Mouse (Mus musculus) C2C12 (cell line): ENCODE measurements around the gene Ccdc194. TPM values are rescaled to one million over a fixed set of nuclear protein-coding genes. Genes with fewer than 3 reads are reported as not detected.

ENCODE experiments used
- H3K27me3 ChIP-seq: one replicate; pipeline ENCODE4 v1.6.1; 2011; ENCODE audit not compliant: control insufficient read depth, insufficient read depth, insufficient read length
- H3K36me3 ChIP-seq: one replicate; pipeline ENCODE4 v1.6.1; 2011; ENCODE audit not compliant: control insufficient read depth, insufficient read depth
- H3K4me3 ChIP-seq: one replicate; pipeline ENCODE4 v1.5.1; 2011; ENCODE audit warnings: mild to moderate bottlenecking, control low read depth; ENCODE audit not compliant: poor library complexity, insufficient read depth, severe bottlenecking
- H3K79me2 ChIP-seq: one replicate; pipeline ENCODE4 v1.6.1; 2011; ENCODE audit not compliant: control insufficient read depth, insufficient read depth
- H3K79me3 ChIP-seq: one replicate; pipeline ENCODE4 v1.6.1; 2011; ENCODE audit warnings: low read depth, control low read depth
- H3ac ChIP-seq: one replicate; pipeline ENCODE3; 2011; ENCODE audit warnings: low read depth; ENCODE audit not compliant: control insufficient read depth, insufficient read length
- CEBPB ChIP-seq: IDR thresholded peaks from one replicate; pipeline ENCODE4 v1.6.1; 2011; ENCODE audit warnings: low read depth, mild to moderate bottlenecking, control low read depth, moderate library complexity
- CTCF ChIP-seq: IDR thresholded peaks from one replicate; pipeline ENCODE4 v1.5.1; 2011; ENCODE audit not compliant: control insufficient read depth, insufficient read depth, insufficient read length
- FOSL1 ChIP-seq: IDR thresholded peaks from one replicate; pipeline ENCODE4 v1.8.0; 2011; ENCODE audit warnings: mild to moderate bottlenecking, low read length; ENCODE audit not compliant: poor library complexity, insufficient read depth, severe bottlenecking
- MAX ChIP-seq: IDR thresholded peaks from one replicate; pipeline ENCODE4 v1.6.1; 2011; ENCODE audit warnings: mild to moderate bottlenecking, control low read depth
- MYOD1 ChIP-seq: IDR thresholded peaks from one replicate; pipeline ENCODE4 v1.6.1; 2011; ENCODE audit warnings: low read depth; ENCODE audit not compliant: control insufficient read depth, insufficient read length
- MYOG ChIP-seq: IDR thresholded peaks from one replicate; pipeline ENCODE4 v1.6.1; 2011; ENCODE audit not compliant: control insufficient read depth, insufficient read length; ENCODE audit errors: extremely low read depth
- USF1 ChIP-seq: IDR thresholded peaks from one replicate; pipeline ENCODE4 v1.6.1; 2011; ENCODE audit warnings: low read depth, mild to moderate bottlenecking, control low read depth, moderate library complexity
- polyA plus RNA-seq: library from polyadenylated mRNA; unstranded; fragments of >200 nt; fragmentation: generic; extraction: Trizol; gene quantifications from one replicate; pipeline ENCODE4 v1.2.1, GENCODE M21; 2012; ENCODE audit warnings: missing spikeins

Ccdc194 gene
- polyA plus RNA-seq, 1 experiment, result 0.01 TPM

- Histone ChIP-seq H3K79me3 (no peaks in the 10 kb centered on the region), H3K4me3 (no peak overlapping the region), H3K27me3 (no peaks in the 10 kb centered on the region), H3K79me2 (peaks cover 7% of the 10 kb centered on the region), H3ac (no peak overlapping the region), H3K36me3 (peaks cover 26% of the 10 kb centered on the region)
- no peak for TF ChIP-seq MYOG
- no peak for TF ChIP-seq MAX
- no peak for TF ChIP-seq USF1
- TF ChIP-seq CTCF, result no peak
- no peak for TF ChIP-seq CEBPB
- TF ChIP-seq FOSL1, result no peak
- no peak for TF ChIP-seq MYOD1
Observed at GRCm38 (mm10) chr8:71478943-71479342, 46.6 kb downstream of the Ccdc194 start.

GRCm38 (mm10) chr8:71477196-71477845 lies 48.2 kb downstream of the Ccdc194 start:
- Histone ChIP-seq H3K4me3 (no peak overlapping the region), H3K36me3 (peaks cover 25% of the 10 kb centered on the region), H3ac (peak overlapping the region; percentile 8), H3K27me3 (no peaks in the 10 kb centered on the region), H3K79me2 (peaks cover under 1% of the 10 kb centered on the region), H3K79me3 (no peaks in the 10 kb centered on the region)
- TF ChIP-seq MAX (peak; percentile 58), FOSL1 (no peak), CTCF (peak; percentile 9)

GRCm38 (mm10) chr8:71476099-71476940 lies 49.2 kb downstream of the Ccdc194 start:
- Histone ChIP-seq H3ac (peak overlapping the region; percentile 82), H3K36me3 (peaks cover 33% of the 10 kb centered on the region), H3K4me3 (peak overlapping the region; percentile 29), H3K79me3 (peaks cover 2% of the 10 kb centered on the region), H3K79me2 (peaks cover 11% of the 10 kb centered on the region), H3K27me3 (no peaks in the 10 kb centered on the region)
- peak; percentile 47 for TF ChIP-seq CTCF
- no peak for TF ChIP-seq FOSL1

- H3ac ChIP-seq, result no peak overlapping the region
- H3K79me3 ChIP-seq, result peaks cover 4% of the 10 kb centered on the region
- no peak overlapping the region for H3K4me3 ChIP-seq
- TF ChIP-seq MYOD1 (no peak), MAX (no peak), FOSL1 (no peak), CTCF (no peak), CEBPB (no peak), MYOG (no peak), USF1 (no peak)
- H3K27me3 ChIP-seq, result no peaks in the 10 kb centered on the region
- peaks cover 34% of the 10 kb centered on the region for H3K36me3 ChIP-seq
- H3K79me2 ChIP-seq, result peaks cover 17% of the 10 kb centered on the region
Observed at GRCm38 (mm10) chr8:71475702-71476075, 49.8 kb downstream of the Ccdc194 start.

- Histone ChIP-seq H3K27me3 (no peaks in the 10 kb centered on the region), H3ac (no peak overlapping the region), H3K79me2 (peaks cover 23% of the 10 kb centered on the region), H3K4me3 (no peak overlapping the region), H3K79me3 (peaks cover 10% of the 10 kb centered on the region), H3K36me3 (peaks cover 34% of the 10 kb centered on the region)
- TF ChIP-seq MAX (no peak), USF1 (no peak), CEBPB (no peak), CTCF (no peak), MYOG (no peak), MYOD1 (no peak), FOSL1 (no peak)
Observed at GRCm38 (mm10) chr8:71474785-71475701, 50.5 kb downstream of the Ccdc194 start.
